Mouse (Mus musculus) MEL (cell line): ENCODE measurements around the gene Cd274. TPM values are rescaled to one million over a fixed set of nuclear protein-coding genes. Genes with fewer than 3 reads are reported as not detected.
A peak's percentile ranks its signal among the peaks of the same experiment; 100 is the strongest.

Experiments used
- DNase-seq: peaks from one replicate; pipeline ENCODE4 v3.0.0; 2011; ENCODE audit warnings: low read depth, low spot score
- H3K27ac ChIP-seq: 2 replicates; pipeline ENCODE4 v1.5.1; 2012; ENCODE audit warnings: low read depth, mild to moderate bottlenecking, control low read depth, low read length, moderate library complexity; ENCODE audit not compliant: control insufficient read depth
- H3K27me3 ChIP-seq, 2 experiments: fragments of 150-350 bp in 1 of 2; sonication (generic) in 1 of 2; 2 replicates each; pipeline ENCODE4 v1.6.1; 2012; ENCODE audit warnings: low read length in 2 of 2, mild to moderate bottlenecking in 2 of 2, improper control_type of control experiment in 1 of 2, moderate library complexity in 1 of 2; ENCODE audit not compliant: insufficient read depth in 2 of 2, control insufficient read depth in 1 of 2
- H3K36me3 ChIP-seq, 2 experiments: 2 replicates each; pipeline ENCODE4 v1.6.1; 2012 to 2014; ENCODE audit warnings: low read length in 2 of 2, improper control_type of control experiment in 1 of 2, inconsistent platforms in 1 of 2, mild to moderate bottlenecking in 1 of 2; ENCODE audit not compliant: insufficient read depth in 2 of 2, control insufficient read depth in 1 of 2
- H3K4me1 ChIP-seq, 2 experiments: fragments of 150-350 bp in 1 of 2; sonication (generic) in 1 of 2; 2 replicates each; pipeline ENCODE4 v1.6.1; 2012; ENCODE audit warnings: low read length in 2 of 2, improper control_type of control experiment in 1 of 2, mild to moderate bottlenecking in 1 of 2; ENCODE audit not compliant: insufficient read depth in 2 of 2, control insufficient read depth in 1 of 2
- H3K4me3 ChIP-seq, 2 experiments: fragments of 150-350 bp in 1 of 2; sonication (generic) in 1 of 2; 2 replicates each; pipeline ENCODE4 v1.5.1; 2012; ENCODE audit warnings: low read depth in 2 of 2, low read length in 2 of 2, mild to moderate bottlenecking in 2 of 2, moderate library complexity in 2 of 2, control low read depth in 1 of 2, improper control_type of control experiment in 1 of 2; ENCODE audit not compliant: control insufficient read depth in 1 of 2, insufficient read depth in 1 of 2
- H3K79me2 ChIP-seq: 2 replicates; pipeline ENCODE4 v1.6.1; 2012; ENCODE audit warnings: mild to moderate bottlenecking, low read length, moderate library complexity; ENCODE audit not compliant: control insufficient read depth, poor library complexity, insufficient read depth
- H3K9ac ChIP-seq: 2 replicates; pipeline ENCODE4 v1.6.1; 2012; ENCODE audit warnings: low read depth, mild to moderate bottlenecking, control low read depth, low read length, moderate library complexity; ENCODE audit not compliant: control insufficient read depth, poor library complexity, severe bottlenecking
- H3K9me3 ChIP-seq: fragments of 150-350 bp; sonication (generic); replicated peaks from 2 replicates; pipeline ENCODE4 v1.6.1; 2012; ENCODE audit warnings: mild to moderate bottlenecking, low read length, improper control_type of control experiment, moderate library complexity; ENCODE audit not compliant: insufficient read depth
- BHLHE40 ChIP-seq: IDR thresholded peaks from 2 replicates; pipeline ENCODE4 v1.6.1; 2012; ENCODE audit warnings: low read depth, mild to moderate bottlenecking, inconsistent platforms, low read length, improper control_type of control experiment, borderline replicate concordance
- CHD1 ChIP-seq: IDR thresholded peaks from 2 replicates; pipeline ENCODE4 v1.6.1; 2012; ENCODE audit warnings: low read depth, mild to moderate bottlenecking, inconsistent platforms, low read length, improper control_type of control experiment
- CHD2 ChIP-seq: IDR thresholded peaks from 2 replicates; pipeline ENCODE4 v1.6.1; 2011; ENCODE audit warnings: low read length, improper control_type of control experiment
- CTCF ChIP-seq, 3 experiments: IDR thresholded peaks in 2 of 3; conservative IDR thresholded peaks in 1 of 3; 2 replicates each; pipeline ENCODE4 v1.5.1; 2011 to 2012; ENCODE audit warnings: low read length in 3 of 3, low read depth in 2 of 3, mild to moderate bottlenecking in 2 of 3, improper control_type of control experiment in 1 of 3, inconsistent platforms in 1 of 3, mixed read lengths in 1 of 3, moderate library complexity in 1 of 3; ENCODE audit not compliant: control insufficient read depth in 1 of 3, insufficient read depth in 1 of 3, poor library complexity in 1 of 3, severe bottlenecking in 1 of 3
- E2F4 ChIP-seq: IDR thresholded peaks from 2 replicates; pipeline ENCODE4 v1.6.1; 2011; ENCODE audit warnings: low read depth, low read length, improper control_type of control experiment, borderline replicate concordance
- ELF1 ChIP-seq: IDR thresholded peaks from 2 replicates; pipeline ENCODE4 v1.6.1; 2014; ENCODE audit warnings: low read depth, mild to moderate bottlenecking, inconsistent platforms, low read length, improper control_type of control experiment, moderate library complexity
- EP300 ChIP-seq, 2 experiments: IDR thresholded peaks; 2 replicates each; pipeline ENCODE4 v1.6.1; 2011; ENCODE audit warnings: improper control_type of control experiment in 2 of 2, low read length in 2 of 2, low read depth in 1 of 2, mild to moderate bottlenecking in 1 of 2
- GATA1 ChIP-seq: IDR thresholded peaks from 2 replicates; pipeline ENCODE4 v1.6.1; 2011; ENCODE audit warnings: low read depth, low read length, improper control_type of control experiment
- HCFC1 ChIP-seq: IDR thresholded peaks from 2 replicates; pipeline ENCODE4 v1.6.1; 2012; ENCODE audit warnings: low read depth, mild to moderate bottlenecking, inconsistent platforms, low read length, improper control_type of control experiment, moderate library complexity
- JUND ChIP-seq: IDR thresholded peaks from 2 replicates; pipeline ENCODE4 v1.6.1; 2011; ENCODE audit warnings: low read depth, mild to moderate bottlenecking, improper control_type of control experiment, low read length
- MAFK ChIP-seq: IDR thresholded peaks from 2 replicates; pipeline ENCODE4 v1.6.1; 2011; ENCODE audit warnings: low read depth, mild to moderate bottlenecking, low read length, improper control_type of control experiment, borderline replicate concordance
- MAX ChIP-seq: IDR thresholded peaks from 2 replicates; pipeline ENCODE4 v1.6.1; 2011; ENCODE audit warnings: low read length, improper control_type of control experiment
- MAZ ChIP-seq: IDR thresholded peaks from 2 replicates; pipeline ENCODE4 v1.6.1; 2012; ENCODE audit warnings: low read depth, mild to moderate bottlenecking, inconsistent platforms, low read length, improper control_type of control experiment
- MXI1 ChIP-seq: IDR thresholded peaks from 2 replicates; pipeline ENCODE4 v1.6.1; 2011; ENCODE audit warnings: mild to moderate bottlenecking, low read depth, low read length, improper control_type of control experiment
- MYB ChIP-seq: IDR thresholded peaks from 2 replicates; pipeline ENCODE4 v1.6.1; 2011; ENCODE audit warnings: mild to moderate bottlenecking, low read depth, low read length, improper control_type of control experiment
- MYC ChIP-seq: IDR thresholded peaks from 2 replicates; pipeline ENCODE4 v1.6.1; 2011; ENCODE audit warnings: low read depth, mild to moderate bottlenecking, low read length, improper control_type of control experiment, moderate library complexity
- NELFE ChIP-seq: IDR thresholded peaks from 2 replicates; pipeline ENCODE4 v1.6.1; 2011; ENCODE audit warnings: low read depth, low read length, improper control_type of control experiment
- POLR2A ChIP-seq, 2 experiments: IDR thresholded peaks; 2 replicates each; pipeline ENCODE4 v1.6.1; 2011 to 2012; ENCODE audit warnings: low read length in 2 of 2, mild to moderate bottlenecking in 2 of 2, control low read depth in 1 of 2, improper control_type of control experiment in 1 of 2, low read depth in 1 of 2, moderate library complexity in 1 of 2; ENCODE audit not compliant: control insufficient read depth in 1 of 2, insufficient read depth in 1 of 2, poor library complexity in 1 of 2
- POLR2AphosphoS2 ChIP-seq: IDR thresholded peaks from 2 replicates; pipeline ENCODE4 v1.6.1; 2011; ENCODE audit warnings: low read length, improper control_type of control experiment
- POLR2AphosphoS5 ChIP-seq: IDR thresholded peaks from 2 replicates; pipeline ENCODE4 v1.6.1; 2012; ENCODE audit warnings: low read depth, borderline replicate concordance, mild to moderate bottlenecking, inconsistent platforms, low read length, moderate library complexity, mixed read lengths
- RAD21 ChIP-seq: IDR thresholded peaks from 2 replicates; pipeline ENCODE4 v1.6.1; 2011; ENCODE audit warnings: mild to moderate bottlenecking, low read depth, low read length, improper control_type of control experiment
- SIN3A ChIP-seq: IDR thresholded peaks from 2 replicates; pipeline ENCODE4 v1.6.1; 2012; ENCODE audit warnings: low read length, improper control_type of control experiment, inconsistent platforms
- SMC3 ChIP-seq: IDR thresholded peaks from 2 replicates; pipeline ENCODE4 v1.6.1; 2011; ENCODE audit warnings: low read depth, low read length, improper control_type of control experiment
- TCF12 ChIP-seq: IDR thresholded peaks from 2 replicates; pipeline ENCODE4 v1.6.1; 2014; ENCODE audit warnings: low read depth, mild to moderate bottlenecking, inconsistent platforms, low read length, improper control_type of control experiment, moderate library complexity
- UBTF ChIP-seq: IDR thresholded peaks from 2 replicates; pipeline ENCODE4 v1.6.1; 2012; ENCODE audit warnings: low read depth, mild to moderate bottlenecking, inconsistent platforms, low read length, improper control_type of control experiment, moderate library complexity, borderline replicate concordance; ENCODE audit not compliant: insufficient read depth
- USF1 ChIP-seq: IDR thresholded peaks from 2 replicates; pipeline ENCODE4 v1.6.1; 2014; ENCODE audit warnings: low read depth, mild to moderate bottlenecking, inconsistent platforms, low read length, improper control_type of control experiment, moderate library complexity
- ZC3H11A ChIP-seq: IDR thresholded peaks from 2 replicates; pipeline ENCODE4 v1.6.1; 2012; ENCODE audit warnings: low read depth, mild to moderate bottlenecking, inconsistent platforms, low read length, improper control_type of control experiment
- ZMIZ1 ChIP-seq: IDR thresholded peaks from 2 replicates; pipeline ENCODE4 v1.6.1; 2012; ENCODE audit warnings: low read depth, mild to moderate bottlenecking, inconsistent platforms, low read length, improper control_type of control experiment, moderate library complexity
- ZNF384 ChIP-seq: IDR thresholded peaks from 2 replicates; pipeline ENCODE4 v1.6.1; 2012; ENCODE audit warnings: low read depth, mild to moderate bottlenecking, inconsistent platforms, low read length, improper control_type of control experiment
- polyA plus RNA-seq, 2 experiments: library from polyadenylated mRNA; stranded (reverse) in 1 of 2; unstranded in 1 of 2; fragments of >175 nt in 1 of 2; fragments of >200 nt in 1 of 2; gene quantifications; 2 replicates each; pipeline versions ENCODE4 v1.2.1 to v1.2.4; 2012; ENCODE audit warnings: low replicate concordance in 2 of 2, low read depth in 1 of 2; ENCODE audit not compliant: insufficient read length in 2 of 2, insufficient read depth in 1 of 2, missing spikeins in 1 of 2
- total RNA-seq: library from RNA; depleted of rRNA; stranded (reverse); fragments of 300-350 nt; gene quantifications from 2 replicates; pipeline ENCODE4 v1.2.3, GENCODE M21; 2012; rRNA removed

The Cd274 gene
- 3.1 and 3.2 TPM in 2 replicates for total RNA-seq
- polyA plus RNA-seq = 1 to 10 TPM in 1 of 2 experiments, not detected in 1; 5.0 TPM

GRCm38 (mm10) chr19:29366969-29367622 lies at the start of gene Cd274, which contains the start of gene Plgrkt:
TSS of gene Cd274 (plus strand) at chr19:29367455.
TSS of gene Plgrkt (minus strand) at chr19:29367390.
- peak; percentile 100 for DNase-seq
- Histone ChIP-seq H3K79me2 (peaks cover 5% of the 10 kb centered on the region), H3K4me1 (peaks cover 25 to 31% of the 10 kb centered on the region in 2 experiments), H3K9ac (peak within 1 kb of the TSS; percentile 72), H3K27me3 (no peaks in the 10 kb centered on the region), H3K4me3 (peak within 1 kb of the TSS; percentile 71 to 85), H3K9me3 (no peaks in the 10 kb centered on the region), H3K27ac (peak within 1 kb of the TSS; percentile 89), H3K36me3 (peaks cover 0 to 51% of the 10 kb centered on the region in 2 experiments; a peak in 2 of 4 replicates)
- TF ChIP-seq GATA1 (peak; percentile 97), POLR2A (IDR thresholded peaks at IDR 0.05; ENCODE audit: control insufficient read depth in 1 of 2, insufficient read depth in 1 of 2, low read depth in 1 of 2, low read length in 2 of 2, poor library complexity in 1 of 2) (peak in 1 of 2 experiments; percentile 91; a peak in 2 of 4 replicates), POLR2AphosphoS5 (0 out of 2 replicates have a peak, but pooled peaks have one; percentile 94), TCF12 (no peak)

- Histone ChIP-seq H3K36me3 (peaks cover 0 to 5% of the 10 kb centered on the region in 2 experiments; a peak in 1 of 4 replicates), H3K9me3 (no peaks in the 10 kb centered on the region), H3K4me3 (peak overlapping the region; percentile 64 to 71), H3K9ac (peak overlapping the region; percentile 28), H3K27me3 (no peaks in the 10 kb centered on the region), H3K27ac (no peak overlapping the region), H3K79me2 (no peaks in the 10 kb centered on the region), H3K4me1 (peaks cover 6 to 12% of the 10 kb centered on the region in 2 experiments)
- peak; percentile 89 for DNase-seq
- TF ChIP-seq MAZ = peak; percentile 73; the same call in 1 of the 2 replicates
- TF ChIP-seq ZNF384 = no peak
- TF ChIP-seq JUND = no peak
- peak in 1 of 2 experiments; percentile 23; a peak in 2 of 4 replicates for TF ChIP-seq EP300 (IDR thresholded peaks at IDR 0.05; ENCODE audit: low read depth in 1 of 2, low read length in 2 of 2)
- no peak for TF ChIP-seq UBTF
- TF ChIP-seq MAFK = no peak
- TF ChIP-seq CHD1 = no peak
- TF ChIP-seq MAX = no peak
- TF ChIP-seq CTCF (IDR thresholded peaks at IDR 0.05 in 2 of 3, conservative IDR thresholded peaks at IDR 0.05 in 1 of 3; ENCODE audit: control insufficient read depth in 1 of 3, insufficient read depth in 1 of 3, low read depth in 2 of 3, low read length in 3 of 3, poor library complexity in 1 of 3, severe bottlenecking in 1 of 3) = no peak
- no peak for TF ChIP-seq TCF12
- peak; percentile 8 for TF ChIP-seq HCFC1
- TF ChIP-seq USF1 = no peak
- no peak for TF ChIP-seq ELF1
- TF ChIP-seq SMC3 = peak; percentile 28
- no peak for TF ChIP-seq BHLHE40
- peak; percentile 46 for TF ChIP-seq MXI1
- no peak for TF ChIP-seq MYB
- no peak for TF ChIP-seq CHD2
- TF ChIP-seq ZMIZ1 = no peak
- no peak for TF ChIP-seq POLR2AphosphoS5
- TF ChIP-seq SIN3A = peak; percentile 68
- TF ChIP-seq POLR2AphosphoS2 = no peak
- 0 out of 2 replicates have a peak, but pooled peaks have one; percentile 66 for TF ChIP-seq MYC
- no peak for TF ChIP-seq ZC3H11A
- no peak for TF ChIP-seq NELFE
- TF ChIP-seq E2F4 = no peak
- TF ChIP-seq RAD21 = peak; percentile 8; the same call in 1 of the 2 replicates
Measured at GRCm38 (mm10) chr19:29323416-29324049, 43.7 kb upstream of the Cd274 start.
